Mouse (Mus musculus) cerebellum, postnatal 36 days (tissue): ENCODE results near the gene Casz1.

Source experiments
- DNase-seq, 2 experiments: peaks; one replicate each; pipeline ENCODE4 v3.0.0; 2021 to 2022; ENCODE audit warnings: mixed read lengths in 2 of 2

Casz1 gene

GRCm38 (mm10) chr4:148978926-148979325 lies 174.7 kb downstream of the Casz1 start:
- no peak for DNase-seq

- no peak for DNase-seq
These were observed 175.6 kb downstream of the Casz1 start for GRCm38 (mm10) chr4:148979837-148980236.

GRCm38 (mm10) chr4:148982274-148982673 lies 178.0 kb downstream of the Casz1 start:
- DNase-seq, result no peak

GRCm38 (mm10) chr4:148984701-148985540 lies 180.7 kb downstream of the Casz1 start:
- no peak for DNase-seq

GRCm38 (mm10) chr4:148985541-148986476 lies 181.6 kb downstream of the Casz1 start:
- DNase-seq, result no peak

- DNase-seq, result no peak
These were observed 185.8 kb downstream of the Casz1 start for GRCm38 (mm10) chr4:148990038-148990437.

GRCm38 (mm10) chr4:148993948-148994347 lies 189.7 kb downstream of the Casz1 start:
- no peak for DNase-seq

- no peak for DNase-seq
These were observed 196.5 kb downstream of the Casz1 start for GRCm38 (mm10) chr4:149000746-149001145.

GRCm38 (mm10) chr4:149001515-149001914 lies 197.3 kb downstream of the Casz1 start:
- DNase-seq, result no peak

GRCm38 (mm10) chr4:149002441-149003093 lies 198.3 kb downstream of the Casz1 start:
- DNase-seq, result no peak
